ENCODE assay signal across 9 mouse cellular contexts in genomic region chr11:116628712-116629111, GRCm38 (mm10). TPM values are rescaled to one million over a fixed set of nuclear protein-coding genes. Genes with fewer than 3 reads are reported as not detected.
A peak's percentile ranks its signal among the peaks of the same experiment; 100 is the strongest.
DNase-seq lines count a peak whose midpoint lies in the region; ATAC-seq and TF ChIP-seq lines count a peak whose summit lies in the region.
"Had no signal": no experiment of that assay in that cellular context is flagged by ENCODE, and none has a peak within 500 bp of the region (broad histone marks: within the 10 kb centered on the region; RNA-seq: fewer than 3 reads in every experiment).

No protein-coding gene starts in this region.

- H3K9me3 ChIP-seq in embryonic facial prominence, embryonic 12.5 days: no peaks in the 10 kb centered on the region
- no peaks in the 10 kb centered on the region for H3K9me3 ChIP-seq in kidney, embryonic 16.5 days (ENCODE audit: low read length)
- H3K9me3 ChIP-seq in liver, embryonic 11.5 days (ENCODE audit: control insufficient read depth, low read length): no peaks in the 10 kb centered on the region
- H3K9me3 ChIP-seq in stomach, postnatal 0 days (ENCODE audit: control insufficient read depth, low read length): no peaks in the 10 kb centered on the region
- H3K9me3 ChIP-seq: heart, embryonic 13.5 days had no signal

- no peak overlapping the region for H3K4me2 ChIP-seq in embryonic facial prominence, embryonic 12.5 days (replicated peaks)
- no peak overlapping the region for H3K4me2 ChIP-seq in kidney, embryonic 16.5 days (replicated peaks; ENCODE audit: low read depth, low read length)
- no peak overlapping the region for H3K4me2 ChIP-seq in liver, embryonic 11.5 days
- H3K4me2 ChIP-seq in stomach, postnatal 0 days (replicated peaks; ENCODE audit: low read depth): no peak overlapping the region
- H3K4me2 ChIP-seq: heart, embryonic 13.5 days had no signal

- H3K36me3 ChIP-seq in embryonic facial prominence, embryonic 12.5 days: no peaks in the 10 kb centered on the region
- no peaks in the 10 kb centered on the region for H3K36me3 ChIP-seq in kidney, embryonic 16.5 days (ENCODE audit: insufficient read depth, low read length)
- no peaks in the 10 kb centered on the region for H3K36me3 ChIP-seq in liver, embryonic 11.5 days (ENCODE audit: control insufficient read depth, insufficient read depth, low read length)
- H3K36me3 ChIP-seq in stomach, postnatal 0 days (ENCODE audit: control insufficient read depth, insufficient read depth, low read length): no peaks in the 10 kb centered on the region
- H3K36me3 ChIP-seq: heart, embryonic 13.5 days had no signal

- peaks cover 14% of the 10 kb centered on the region; the same call in 1 of the 2 replicates for H3K27me3 ChIP-seq in embryonic facial prominence, embryonic 12.5 days
- H3K27me3 ChIP-seq in kidney, embryonic 16.5 days (ENCODE audit: insufficient read depth, low read length): no peaks in the 10 kb centered on the region
- H3K27me3 ChIP-seq in liver, embryonic 11.5 days (replicated peaks; ENCODE audit: control insufficient read depth, insufficient read depth, low read length): no peaks in the 10 kb centered on the region
- no peaks in the 10 kb centered on the region for H3K27me3 ChIP-seq in stomach, postnatal 0 days (ENCODE audit: control insufficient read depth, insufficient read depth, low read length)
- H3K27me3 ChIP-seq: heart, embryonic 13.5 days had no signal

- peak; percentile 54 for ATAC-seq in CD4-positive, CD25-positive, alpha-beta regulatory T cell, adult 4 months
- ATAC-seq in embryonic facial prominence, embryonic 12.5 days (ENCODE audit: insufficient number of reproducible peaks, insufficient read depth, low FRiP score, low TSS enrichment): peak; percentile 19; the same call in 1 of the 2 replicates
- ATAC-seq in kidney, embryonic 16.5 days (ENCODE audit: low FRiP score, low TSS enrichment): no peak
- ATAC-seq in liver, embryonic 11.5 days (replicated peaks; ENCODE audit: low FRiP score): no peak; the same call in 1 of the 2 replicates
- peak; percentile 16 for ATAC-seq in stomach, postnatal 0 days (ENCODE audit: low FRiP score, low TSS enrichment)

- no peaks in the 10 kb centered on the region; the same call in 1 of the 2 replicates for H3K4me1 ChIP-seq in embryonic facial prominence, embryonic 12.5 days
- peaks cover 9% of the 10 kb centered on the region for H3K4me1 ChIP-seq in kidney, embryonic 16.5 days (ENCODE audit: insufficient read depth, low read length)
- peaks cover 30% of the 10 kb centered on the region for H3K4me1 ChIP-seq in liver, embryonic 11.5 days (replicated peaks; ENCODE audit: control insufficient read depth, insufficient read depth, low read length)
- peaks cover 3% of the 10 kb centered on the region; the same call in 1 of the 2 replicates for H3K4me1 ChIP-seq in stomach, postnatal 0 days (replicated peaks; ENCODE audit: control insufficient read depth, insufficient read depth)

- WGBS in embryonic facial prominence, embryonic 12.5 days: 51% methylated on average over 9 of the region's 9 CpGs
- 57% methylated on average over 9 of the region's 9 CpGs for WGBS in kidney, embryonic 16.5 days
- WGBS in liver, embryonic 11.5 days: 65% methylated on average over 9 of the region's 9 CpGs
- WGBS in stomach, postnatal 0 days: 55% methylated on average over 9 of the region's 9 CpGs

- no peak overlapping the region for H3K27ac ChIP-seq in embryonic facial prominence, embryonic 12.5 days
- H3K27ac ChIP-seq in kidney, embryonic 16.5 days (ENCODE audit: low read length): no peak overlapping the region; the same call in 1 of the 2 replicates
- H3K27ac ChIP-seq in liver, embryonic 11.5 days (ENCODE audit: low read depth, low read length): no peak overlapping the region
- H3K27ac ChIP-seq in stomach, postnatal 0 days (replicated peaks): no peak overlapping the region

- peak; percentile 100 for TF ChIP-seq CTCF in stomach, postnatal 0 days (IDR thresholded peaks at IDR 0.05; ENCODE audit: low read depth)

- H3K9ac ChIP-seq in embryonic facial prominence, embryonic 12.5 days: no peak overlapping the region
- 0 out of 2 replicates have a peak overlapping the region, but pooled peaks have one; percentile 3 for H3K9ac ChIP-seq in kidney, embryonic 16.5 days (replicated peaks; ENCODE audit: low read length)
- no peak overlapping the region for H3K9ac ChIP-seq in liver, embryonic 11.5 days (ENCODE audit: low read depth, low read length)
- H3K9ac ChIP-seq in stomach, postnatal 0 days (ENCODE audit: low read length): no peak overlapping the region
- H3K9ac ChIP-seq: heart, embryonic 13.5 days had no signal

- no peak for TF ChIP-seq EP300 in stomach, postnatal 0 days (optimal IDR thresholded peaks at IDR 0.05)

- H3K4me3 ChIP-seq in embryonic facial prominence, embryonic 12.5 days: no peak overlapping the region
- H3K4me3 ChIP-seq in kidney, embryonic 16.5 days (ENCODE audit: low read length): no peak overlapping the region
- no peak overlapping the region for H3K4me3 ChIP-seq in liver, embryonic 11.5 days (ENCODE audit: low read depth, low read length)
- H3K4me3 ChIP-seq in stomach, postnatal 0 days (ENCODE audit: low read depth, low read length): no peak overlapping the region
- H3K4me3 ChIP-seq: heart, embryonic 13.5 days had no signal

- peak; percentile 69 to 76 for DNase-seq in adrenal gland, postnatal 4 days (ENCODE audit: low spot score in 2 of 2)
- DNase-seq in heart, adult 8-10 months (ENCODE audit: low spot score): peak; percentile 95
- DNase-seq in liver, embryonic 11.5 days (ENCODE audit: low spot score): peak; percentile 83
- DNase-seq in neural tube, embryonic 10.5 days (ENCODE audit: extremely low spot score, low spot score): peak; percentile 90
- DNase-seq in stomach, postnatal 0 days (ENCODE audit: low spot score): peak; percentile 86

RNA-seq across cellular contexts. Expression of gene Rhbdf2, which starts 1.9 kb away (rescaled TPM):
- 1 to 10 TPM; 3.3 to 4.3 TPM for polyA plus RNA-seq in CD4-positive, CD25-positive, alpha-beta regulatory T cell, adult 4 months (2017; shearing (Covaris generic))
- total RNA-seq in adrenal gland, postnatal 4 days (2021): 10 to 100 TPM; 18.0 TPM
- polyA plus RNA-seq in embryonic facial prominence, embryonic 12.5 days (2016; fragmentation: Nextera tagmentation; extraction: Ambion mirVana): 4.5 and 4.7 TPM in 2 replicates
- 10 to 100 TPM in 3 of 4 experiments, 1 to 10 TPM in 1; 8.7 to 12.6 (median 10.6) TPM for total RNA-seq in heart, adult 8-10 months (2022)
- polyA plus RNA-seq in kidney, embryonic 16.5 days (2015; fragmentation: Nextera tagmentation; extraction: Ambion mirVana): 11.4 and 12.8 TPM in 2 replicates
- 9.9 and 10.6 TPM in 2 replicates for polyA plus RNA-seq in liver, embryonic 11.5 days (2014; fragmentation: Nextera tagmentation; extraction: Ambion mirVana)
- 5.7 and 6.1 TPM in 2 replicates for polyA plus RNA-seq in stomach, postnatal 0 days (2015; fragmentation: Nextera tagmentation; extraction: Ambion mirVana)

RNA-seq across cellular contexts. Expression of gene Prcd, which starts 24.6 kb away (rescaled TPM):
- polyA plus RNA-seq in CD4-positive, CD25-positive, alpha-beta regulatory T cell, adult 4 months (2017; shearing (Covaris generic)): not detected
- total RNA-seq in adrenal gland, postnatal 4 days (2021): 1 to 10 TPM; 5.2 to 5.5 TPM
- polyA plus RNA-seq in embryonic facial prominence, embryonic 12.5 days (2016; fragmentation: Nextera tagmentation; extraction: Ambion mirVana): 0.59 and 0.86 TPM in 2 replicates
- total RNA-seq in heart, adult 8-10 months (2022): 1 to 10 TPM; 1.4 to 2.0 (median 1.8) TPM
- 1.3 and 1.5 TPM in 2 replicates for polyA plus RNA-seq in kidney, embryonic 16.5 days (2015; fragmentation: Nextera tagmentation; extraction: Ambion mirVana)
- 0.62 and 0.74 TPM in 2 replicates for polyA plus RNA-seq in liver, embryonic 11.5 days (2014; fragmentation: Nextera tagmentation; extraction: Ambion mirVana)
- polyA plus RNA-seq in stomach, postnatal 0 days (2015; fragmentation: Nextera tagmentation; extraction: Ambion mirVana): 2.6 and 2.7 TPM in 2 replicates

RNA-seq across cellular contexts. Expression of gene Cygb, which starts 25.4 kb away (rescaled TPM):
- polyA plus RNA-seq in CD4-positive, CD25-positive, alpha-beta regulatory T cell, adult 4 months (2017; shearing (Covaris generic)): not detected
- total RNA-seq in adrenal gland, postnatal 4 days (2021): 10 to 100 TPM; 39.7 to 43.6 TPM
- 6.4 and 7.1 TPM in 2 replicates for polyA plus RNA-seq in embryonic facial prominence, embryonic 12.5 days (2016; fragmentation: Nextera tagmentation; extraction: Ambion mirVana)
- total RNA-seq in heart, adult 8-10 months (2022): 10 to 100 TPM; 40.6 to 64.1 (median 43.0) TPM
- polyA plus RNA-seq in kidney, embryonic 16.5 days (2015; fragmentation: Nextera tagmentation; extraction: Ambion mirVana): 17.0 and 17.5 TPM in 2 replicates
- polyA plus RNA-seq in liver, embryonic 11.5 days (2014; fragmentation: Nextera tagmentation; extraction: Ambion mirVana): 2.0 and 2.5 TPM in 2 replicates
- polyA plus RNA-seq in stomach, postnatal 0 days (2015; fragmentation: Nextera tagmentation; extraction: Ambion mirVana): 22.1 and 22.2 TPM in 2 replicates

RNA-seq across cellular contexts. Expression of gene Aanat, which starts 42.5 kb away (rescaled TPM):
- polyA plus RNA-seq in CD4-positive, CD25-positive, alpha-beta regulatory T cell, adult 4 months (2017; shearing (Covaris generic)): not detected
- total RNA-seq in adrenal gland, postnatal 4 days (2021): not detected
- polyA plus RNA-seq in embryonic facial prominence, embryonic 12.5 days (2016; fragmentation: Nextera tagmentation; extraction: Ambion mirVana): not detected in 2 replicates
- total RNA-seq in heart, adult 8-10 months (2022): not detected
- not detected in 2 replicates for polyA plus RNA-seq in kidney, embryonic 16.5 days (2015; fragmentation: Nextera tagmentation; extraction: Ambion mirVana)
- not detected in 2 replicates for polyA plus RNA-seq in liver, embryonic 11.5 days (2014; fragmentation: Nextera tagmentation; extraction: Ambion mirVana)
- polyA plus RNA-seq in stomach, postnatal 0 days (2015; fragmentation: Nextera tagmentation; extraction: Ambion mirVana): 0.10 TPM in 1 of 2 replicates, not detected in the other
- polyA plus RNA-seq: heart, embryonic 13.5 days had no signal

RNA-seq across cellular contexts. Expression of gene Ube2o, which starts 47.5 kb away (rescaled TPM):
- 1 to 10 TPM; 1.1 to 3.5 TPM for polyA plus RNA-seq in CD4-positive, CD25-positive, alpha-beta regulatory T cell, adult 4 months (2017; shearing (Covaris generic))
- total RNA-seq in adrenal gland, postnatal 4 days (2021): 10 to 100 TPM; 32.6 to 39.0 TPM
- 19.9 and 26.4 TPM in 2 replicates for polyA plus RNA-seq in embryonic facial prominence, embryonic 12.5 days (2016; fragmentation: Nextera tagmentation; extraction: Ambion mirVana)
- 10 to 100 TPM; 27.4 to 33.1 (median 29.8) TPM for total RNA-seq in heart, adult 8-10 months (2022)
- 5.8 and 6.4 TPM in 2 replicates for polyA plus RNA-seq in kidney, embryonic 16.5 days (2015; fragmentation: Nextera tagmentation; extraction: Ambion mirVana)
- polyA plus RNA-seq in liver, embryonic 11.5 days (2014; fragmentation: Nextera tagmentation; extraction: Ambion mirVana): 13.5 and 13.9 TPM in 2 replicates
- polyA plus RNA-seq in stomach, postnatal 0 days (2015; fragmentation: Nextera tagmentation; extraction: Ambion mirVana): 4.7 and 5.3 TPM in 2 replicates

Comparison
In these comparisons a context has a peak if more than half of its experiments do, and no peak if none do; other contexts are left out.
1. ATAC-seq: peak in CD4-positive, CD25-positive, alpha-beta regulatory T cell, adult 4 months (single experiment), embryonic facial prominence, embryonic 12.5 days (single experiment) and stomach, postnatal 0 days (single experiment); none in kidney, embryonic 16.5 days (single experiment) and liver, embryonic 11.5 days (single experiment).
2. Peak in every context shown above with its lines, with median percentiles within 50 percentile points of each other: DNase-seq.